In genomic region chr2:38712769-38713125, GRCm38 (mm10) we compare ENCODE assay signal across 26 mouse cellular contexts. TPM values are rescaled to one million over a fixed set of nuclear protein-coding genes. Genes with fewer than 3 reads are reported as not detected.
"Had no signal": no experiment of that assay in that cellular context is flagged by ENCODE, and none has a peak within 500 bp of the region (broad histone marks: within the 10 kb centered on the region; RNA-seq: fewer than 3 reads in every experiment).

No protein-coding gene starts in this region.

- H3K4me3 ChIP-seq: left cerebral cortex, adult 2 months; myocyte had no signal

- H3K36me3 ChIP-seq: kidney, embryonic 15.5 days; liver, embryonic 13.5 days; lung, embryonic 15.5 days had no signal

- DNase-seq: kidney, adult 11 months; kidney, adult 8-10 months; kidney, postnatal 10 days; kidney, postnatal 36 days; layer of hippocampus, postnatal 36 days; liver, embryonic 13.5 days; right cerebral cortex, adult 18-20 months; right cerebral cortex, postnatal 14 days; right cerebral cortex, postnatal 4 days; thymus, adult 18-20 months; thymus, postnatal 36 days had no signal

- H3K9me3 ChIP-seq: kidney, embryonic 15.5 days; liver, embryonic 13.5 days; lung, embryonic 15.5 days had no signal

- H3K27ac ChIP-seq: kidney, embryonic 15.5 days; left cerebral cortex, adult 2 months; liver, embryonic 13.5 days; lung, embryonic 15.5 days; stomach, postnatal 0 days had no signal

- H3K9ac ChIP-seq: kidney, embryonic 15.5 days; liver, embryonic 13.5 days; lung, embryonic 15.5 days had no signal

RNA-seq across cellular contexts. Expression of gene Nr5a1, which starts 1.6 kb away (rescaled TPM):
- total RNA-seq: layer of hippocampus, postnatal 10 days; layer of hippocampus, postnatal 36 days; left cerebral cortex, postnatal 10 days; liver, adult 2 months; megakaryocyte progenitor cell, adult 5-6 weeks; megakaryocyte-erythroid progenitor cell, adult 5-6 weeks; monocyte, adult 5-6 weeks had no signal
- polyA plus RNA-seq: limb, embryonic 11.5 days; liver, adult 2 months; liver, embryonic 13.5 days; midbrain, embryonic 14.5 days; neural tube, embryonic 14.5 days; urinary bladder, adult 2 months had no signal
